Mouse (Mus musculus) olfactory bulb, adult 2 months (tissue): ENCODE measurements at regions not wholly inside any gene's neighbourhood (a gene's known extent, or its start where the extent isn't known, plus 50 kb on each side); places are given as distances from the start of the nearest gene placed in this dataset.

Experiments used
- H3K27ac ChIP-seq: fragments of 200-500 bp; 2 replicates; pipeline ENCODE4 v1.5.1; 2012; ENCODE audit warnings: low read depth, low read length; ENCODE audit not compliant: insufficient read depth
- H3K4me1 ChIP-seq: fragments of 200-500 bp; 2 replicates; pipeline ENCODE4 v1.6.1; 2012; ENCODE audit warnings: low read length; ENCODE audit not compliant: control insufficient read depth, insufficient read depth
- H3K4me3 ChIP-seq: fragments of 200-500 bp; 2 replicates; pipeline ENCODE4 v1.5.1; 2012; ENCODE audit warnings: mild to moderate bottlenecking, low read depth, low read length, moderate library complexity; ENCODE audit not compliant: insufficient read depth
- CTCF ChIP-seq: fragments of 200-500 bp; IDR thresholded peaks from 2 replicates; pipeline ENCODE4 v1.5.1; 2012; ENCODE audit warnings: low read depth, mild to moderate bottlenecking, low read length, moderate library complexity; ENCODE audit not compliant: insufficient read depth
- POLR2A ChIP-seq: fragments of 200-500 bp; IDR thresholded peaks from 2 replicates; pipeline ENCODE4 v1.6.1; 2012; ENCODE audit warnings: mild to moderate bottlenecking, low read depth, low read length, moderate library complexity; ENCODE audit not compliant: insufficient read depth
- WGBS: fragments of 180-500 bp; shearing (Covaris S2); methylation state at CpG from one replicate; pipeline ENCODE4 v1.1.7; 2018; 5-methylcytosine and 5-hydroxymethylcytosine counted together

DNA sequence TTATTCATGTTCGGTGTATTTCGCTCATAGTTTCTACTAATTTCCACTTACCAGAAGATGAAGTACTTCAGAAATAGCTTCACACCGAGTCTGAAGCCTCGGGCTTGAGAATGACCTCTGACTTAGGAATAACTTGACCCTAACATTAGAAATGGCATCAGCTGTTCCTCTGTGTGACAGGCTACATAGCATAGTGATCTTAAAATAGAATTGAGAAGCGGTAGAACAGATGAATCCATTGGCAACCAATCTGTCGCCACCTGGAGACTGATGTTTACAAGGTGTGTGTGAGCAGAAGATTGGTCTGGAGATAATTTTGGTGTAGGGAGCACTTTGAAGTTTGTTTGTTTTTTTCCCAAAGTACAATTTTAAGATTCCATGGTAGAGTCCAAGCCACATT is 60.9 kb upstream of the Ahi1 start:
- Histone ChIP-seq H3K27ac (no peak overlapping the region), H3K4me1 (no peaks in the 10 kb centered on the region), H3K4me3 (no peak overlapping the region)
- WGBS: 89% methylated on average over 6 of the region's 6 CpGs
- TF ChIP-seq CTCF (no peak), POLR2A (no peak)

DNA sequence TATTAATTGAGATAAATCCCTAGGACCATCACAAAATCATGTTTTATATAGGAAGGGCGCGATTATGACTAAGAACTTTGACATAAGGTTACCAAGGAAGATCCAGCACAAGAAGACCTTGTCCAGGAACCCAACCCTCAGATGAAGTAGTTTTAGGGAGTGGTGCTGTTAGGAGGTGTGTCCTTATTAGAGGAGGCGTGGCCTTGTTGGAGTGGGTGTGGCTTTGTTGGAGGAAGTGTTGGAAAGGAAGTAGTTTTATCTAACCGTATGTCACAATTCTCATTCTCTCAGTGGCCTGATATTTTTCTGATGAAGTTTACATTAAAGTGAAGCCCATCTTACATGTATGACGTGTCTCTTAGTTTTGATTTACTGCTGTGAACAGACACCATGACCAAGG is 68.7 kb upstream of the Ahi1 start:
- no peak for TF ChIP-seq POLR2A
- no peak for TF ChIP-seq CTCF
- Histone ChIP-seq H3K4me3 (no peak overlapping the region), H3K4me1 (no peaks in the 10 kb centered on the region), H3K27ac (no peak overlapping the region)
- 91% methylated on average over 5 of the region's 5 CpGs for WGBS

DNA sequence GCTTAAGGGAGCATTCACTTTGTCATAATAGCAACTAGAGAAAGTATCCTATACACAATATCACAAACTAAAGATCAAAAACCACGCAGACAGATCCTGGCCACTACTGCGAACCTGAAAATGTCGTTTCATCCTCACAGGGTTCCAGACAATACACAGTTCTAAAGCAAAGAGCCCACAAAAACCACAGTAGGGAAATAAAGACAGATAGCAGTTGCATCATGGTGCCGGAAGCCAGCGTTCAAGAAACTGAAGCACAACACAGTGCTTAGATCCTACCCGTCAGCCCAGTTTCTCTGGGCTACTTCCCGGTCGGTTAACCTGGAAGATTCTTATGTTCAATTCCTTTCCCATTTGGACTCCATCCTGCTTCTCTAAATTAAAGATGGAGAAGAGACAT is 69.7 kb upstream of the Ahi1 start:
- 88% methylated on average over 8 of the region's 8 CpGs for WGBS
- no peak for TF ChIP-seq POLR2A
- no peak for TF ChIP-seq CTCF
- Histone ChIP-seq H3K4me3 (no peak overlapping the region), H3K27ac (no peak overlapping the region), H3K4me1 (no peaks in the 10 kb centered on the region)

DNA sequence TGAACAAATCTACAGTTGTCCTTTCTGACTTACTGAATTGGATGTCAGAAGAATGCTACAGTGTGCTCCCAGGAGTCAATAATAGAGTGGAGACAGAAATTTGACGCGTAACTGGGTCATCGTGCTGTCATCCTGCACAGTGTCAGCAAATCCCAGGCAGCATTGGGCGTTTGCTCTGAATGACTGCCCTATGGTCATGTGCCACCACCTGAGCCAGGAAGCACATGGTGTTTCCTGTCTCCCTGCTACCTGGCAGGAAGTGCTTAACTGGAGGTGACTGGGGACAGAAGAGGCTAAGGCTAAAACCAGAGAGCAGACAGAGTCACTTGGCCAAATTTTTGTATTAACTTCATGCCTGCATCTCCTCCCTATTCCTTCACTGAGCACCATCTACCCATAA is 72.1 kb upstream of the Ahi1 start:
- Histone ChIP-seq H3K4me1 (no peaks in the 10 kb centered on the region), H3K4me3 (no peak overlapping the region), H3K27ac (no peak overlapping the region)
- TF ChIP-seq POLR2A (no peak), CTCF (no peak)
- 95% methylated on average over 4 of the region's 4 CpGs for WGBS

DNA sequence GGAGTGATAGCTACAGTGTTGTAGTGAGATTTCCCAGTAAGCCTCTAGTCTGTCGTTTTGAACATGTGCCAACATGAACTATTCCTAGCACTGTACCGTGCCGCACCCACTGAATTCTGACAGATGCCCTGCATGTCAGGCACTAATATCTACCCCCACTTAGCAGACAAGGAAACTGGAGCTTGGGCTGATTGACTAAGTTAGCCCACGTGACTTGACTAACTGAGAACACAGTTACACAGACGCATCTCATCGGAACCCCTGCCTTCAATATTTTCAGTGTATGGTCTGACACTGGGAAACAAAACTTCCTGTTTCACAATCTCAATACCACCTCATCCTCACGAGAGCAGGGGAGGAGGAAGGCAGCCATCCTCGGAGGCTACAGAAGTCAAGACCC is 72.9 kb upstream of the Ahi1 start:
- Histone ChIP-seq H3K4me3 (no peak overlapping the region), H3K4me1 (no peaks in the 10 kb centered on the region), H3K27ac (no peak overlapping the region)
- WGBS: 84% methylated on average over 8 of the region's 8 CpGs
- TF ChIP-seq CTCF: no peak
- TF ChIP-seq POLR2A: no peak

DNA sequence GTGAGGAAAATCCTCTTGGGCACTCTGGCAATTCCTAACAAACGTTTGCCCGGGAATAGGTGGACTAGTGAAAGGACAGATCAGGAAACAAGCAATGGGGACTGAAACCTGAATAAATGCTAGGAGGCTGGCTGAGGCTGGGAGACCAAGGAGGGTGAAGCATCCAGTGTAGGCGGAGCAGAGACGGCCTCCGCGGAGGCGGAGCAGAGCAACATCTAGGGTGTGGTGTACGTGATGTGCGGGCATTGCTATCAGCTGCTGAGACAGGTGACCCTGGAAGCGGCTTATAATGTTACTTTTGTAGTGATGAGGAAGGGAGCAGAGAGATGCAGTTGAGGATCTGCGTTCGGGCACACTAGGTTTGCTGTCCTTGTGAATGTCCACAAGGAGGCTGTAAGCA is 85.3 kb upstream of the Ahi1 start:
- no peak overlapping the region for H3K27ac ChIP-seq
- TF ChIP-seq POLR2A: no peak
- no peak for TF ChIP-seq CTCF
- WGBS: 93% methylated on average over 12 of the region's 12 CpGs
- H3K4me3 ChIP-seq: no peak overlapping the region
- H3K4me1 ChIP-seq: no peaks in the 10 kb centered on the region

DNA sequence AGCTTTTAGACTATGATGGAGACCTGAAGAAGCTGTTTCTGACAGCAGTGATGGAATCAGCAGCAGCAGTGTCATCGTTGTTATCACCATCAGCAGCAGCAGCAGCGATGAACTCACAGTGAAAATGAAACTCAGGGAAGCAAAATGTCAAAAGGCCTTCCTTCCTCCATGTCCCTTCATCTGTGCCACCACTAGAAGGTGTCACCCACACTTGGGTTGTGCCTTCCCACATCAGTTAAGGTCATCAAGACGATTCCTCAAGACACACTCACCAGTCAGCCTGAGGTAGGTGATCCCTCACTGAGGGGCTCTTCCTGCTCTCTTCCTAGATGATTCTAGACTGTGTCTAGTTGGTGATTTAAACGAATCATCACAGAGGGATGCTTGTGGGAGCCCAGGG is 87.3 kb upstream of the Ahi1 start:
- 89% methylated on average over 4 of the region's 4 CpGs for WGBS
- no peak overlapping the region for H3K4me3 ChIP-seq
- H3K4me1 ChIP-seq: no peaks in the 10 kb centered on the region
- H3K27ac ChIP-seq: no peak overlapping the region
- TF ChIP-seq POLR2A: no peak

DNA sequence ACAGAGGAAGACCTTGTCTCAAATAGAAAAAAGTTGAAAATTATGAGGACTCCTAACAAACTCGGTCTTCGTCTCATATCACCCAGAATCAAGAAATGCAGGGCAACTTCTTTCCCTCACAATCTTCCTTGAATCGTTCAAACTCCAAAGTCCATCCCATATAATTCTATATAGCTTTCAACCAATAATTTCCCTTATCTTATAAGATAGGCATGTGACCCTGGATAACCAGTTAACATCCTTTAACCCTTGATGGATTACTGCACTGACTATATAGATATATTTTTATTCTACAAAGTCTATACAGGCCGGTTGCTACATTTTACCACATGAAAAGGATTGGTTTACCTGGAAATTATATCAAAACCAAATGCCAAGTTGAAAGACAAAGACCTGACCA is 94.9 kb upstream of the Ahi1 start:
- TF ChIP-seq CTCF (no peak), POLR2A (no peak)
- WGBS: 98% methylated on average over 4 of the region's 4 CpGs
- no peak overlapping the region for H3K27ac ChIP-seq

DNA sequence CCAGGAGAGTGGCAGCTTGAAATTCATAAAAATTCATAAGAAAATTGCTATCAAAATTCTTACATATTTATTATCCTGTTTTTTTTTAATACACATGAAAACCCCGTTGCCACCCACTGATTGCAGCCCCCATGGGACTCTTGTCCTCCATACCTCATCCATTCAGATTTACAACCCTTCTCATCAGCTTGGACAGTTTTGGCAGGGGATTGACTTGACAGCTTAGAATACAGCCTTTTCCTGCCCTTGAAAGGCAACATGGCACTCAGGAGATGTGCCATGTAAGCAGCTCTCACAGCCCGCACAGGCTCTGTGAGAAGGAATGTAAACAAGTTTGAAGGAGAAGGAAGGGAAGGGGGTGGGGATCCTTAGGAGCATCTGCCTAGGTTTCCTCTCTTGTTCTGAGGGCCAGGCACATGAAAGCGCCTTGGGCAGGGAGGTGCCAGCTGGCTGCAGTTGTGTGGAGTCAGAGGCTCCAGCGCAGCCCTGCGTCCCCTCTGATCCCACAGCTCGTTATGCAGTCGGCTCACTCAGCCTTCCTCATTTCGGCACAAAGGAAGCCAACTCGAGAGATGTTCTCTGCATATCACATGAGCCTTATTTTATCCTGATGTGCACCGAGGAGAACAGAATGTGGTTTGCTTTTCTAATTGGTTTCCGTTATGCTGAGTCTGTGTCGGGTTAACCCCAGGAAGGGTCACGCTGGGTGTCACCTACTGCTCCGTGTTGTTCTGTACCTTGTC is 97.6 kb upstream of the Ahi1 start:
- Histone ChIP-seq H3K4me1 (peaks cover 6% of the 10 kb centered on the region; the same call in 1 of the 2 replicates), H3K4me3 (0 out of 2 replicates have a peak overlapping the region, but pooled peaks have one; percentile 0), H3K27ac (no peak overlapping the region)
- no peak for TF ChIP-seq CTCF
- no peak for TF ChIP-seq POLR2A
- WGBS: 16% methylated on average over 14 of the region's 14 CpGs

More for the DNA sequence above, 94.9 kb upstream of the Ahi1 start:
- H3K4me1 ChIP-seq: peaks cover 6% of the 10 kb centered on the region; the same call in 1 of the 2 replicates
- no peak overlapping the region for H3K4me3 ChIP-seq

DNA sequence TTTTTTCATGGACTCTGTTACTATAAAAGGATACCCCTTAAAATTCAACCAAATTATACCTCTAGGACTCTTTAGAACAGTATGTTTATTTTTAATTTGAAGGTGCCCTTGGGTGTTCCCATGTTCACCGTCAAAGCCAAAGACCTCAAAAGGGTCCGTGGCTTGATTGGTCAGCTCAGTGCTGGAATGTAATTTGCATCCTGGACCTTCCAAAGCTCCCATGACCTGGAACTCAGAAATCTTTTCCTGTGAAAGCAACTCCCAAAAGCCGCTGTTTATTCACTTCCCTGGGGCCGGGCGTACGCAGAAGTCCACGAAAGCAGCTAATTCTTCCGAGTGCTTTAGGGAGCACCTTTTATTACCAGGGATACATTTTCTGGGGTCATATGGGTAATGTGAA is 105.1 kb upstream of the Ahi1 start:
- TF ChIP-seq POLR2A (no peak), CTCF (no peak)
- Histone ChIP-seq H3K4me3 (no peak overlapping the region), H3K27ac (no peak overlapping the region), H3K4me1 (no peaks in the 10 kb centered on the region)
- 84% methylated on average over 8 of the region's 8 CpGs for whole genome bisulfite sequencing
